Mouse (Mus musculus) erythroblast, adult 5-6 weeks (primary cell): ENCODE data around the gene Gm20388. TPM values are rescaled to one million over a fixed set of nuclear protein-coding genes. Genes with fewer than 3 reads are reported as not detected.

Experiments
- ATAC-seq: replicated peaks from 2 replicates; pipeline ENCODE4 v1.8.0; 2016; ENCODE audit warnings: moderate number of reproducible peaks, mild to moderate bottlenecking, moderate TSS enrichment, inconsistent platforms; ENCODE audit not compliant: poor library complexity, low FRiP score, severe bottlenecking
- total RNA-seq, 2 experiments: library from RNA; stranded (forward) in 1 of 2; stranded (reverse) in 1 of 2; fragments of 150-400 nt in 1 of 2; fragments of 200-764, 138-1000 nt in 1 of 2; gene quantifications; 2 replicates each; pipeline versions ENCODE4 v1.2.3 to v1.2.4; 2015 to 2017; ENCODE audit warnings: low replicate concordance in 2 of 2

Gm20388 gene
- total RNA-seq, 2 experiments from 2014 or later = 2.9 to 7.8 TPM

GRCm38 (mm10) chr8:121949222-121949800 is 2038.7 kb downstream of the Gm20388 start, which contains the start of gene Banp:
Banp (plus strand) TSS chr8:121949750.
- ATAC-seq = no peak

GRCm38 (mm10) chr8:121949941-121950748 is 2039.5 kb downstream of the Gm20388 start:
- ATAC-seq = peak; percentile 84

- 0 out of 2 replicates have a peak, but pooled peaks have one; percentile 15 for ATAC-seq
Observed at GRCm38 (mm10) chr8:121950749-121951655, 2040.4 kb downstream of the Gm20388 start.

- no peak for ATAC-seq
Observed at GRCm38 (mm10) chr8:121951656-121952009, 2041.0 kb downstream of the Gm20388 start.

- ATAC-seq = no peak
Observed at GRCm38 (mm10) chr8:121952122-121952521, 2041.5 kb downstream of the Gm20388 start.

- ATAC-seq = no peak
Observed at GRCm38 (mm10) chr8:121952800-121953199, 2042.2 kb downstream of the Gm20388 start.

- no peak for ATAC-seq
Observed at GRCm38 (mm10) chr8:121953821-121954545, 2043.3 kb downstream of the Gm20388 start.

GRCm38 (mm10) chr8:121954981-121955555 is 2044.4 kb downstream of the Gm20388 start:
- ATAC-seq = no peak

GRCm38 (mm10) chr8:121955825-121956500 is 2045.3 kb downstream of the Gm20388 start:
- no peak for ATAC-seq

GRCm38 (mm10) chr8:121958395-121958794 is 2047.8 kb downstream of the Gm20388 start:
- ATAC-seq = no peak

- ATAC-seq = no peak
Observed at GRCm38 (mm10) chr8:121962892-121963291, 2052.3 kb downstream of the Gm20388 start.

- ATAC-seq = no peak
Observed at GRCm38 (mm10) chr8:121964716-121965512, 2054.3 kb downstream of the Gm20388 start.

- ATAC-seq = no peak
Observed at GRCm38 (mm10) chr8:121966110-121966509, 2055.5 kb downstream of the Gm20388 start.

GRCm38 (mm10) chr8:121966714-121967448 is 2056.2 kb downstream of the Gm20388 start:
- 0 out of 2 replicates have a peak, but pooled peaks have one; percentile 31 for ATAC-seq

- ATAC-seq = no peak
Observed at GRCm38 (mm10) chr8:121967977-121968376, 2057.3 kb downstream of the Gm20388 start.

- no peak for ATAC-seq
Observed at GRCm38 (mm10) chr8:121968542-121968941, 2057.9 kb downstream of the Gm20388 start.

GRCm38 (mm10) chr8:121970225-121970624 is 2059.6 kb downstream of the Gm20388 start:
- ATAC-seq = no peak
